Mouse (Mus musculus): Measurements from ENCODE around the gene C130050O18Rik. TPM values are rescaled to one million over a fixed set of nuclear protein-coding genes. Genes with fewer than 3 reads are reported as not detected.

C130050O18Rik gene
- 0.51 and 2.6 TPM in 2 replicates for polyA plus RNA-seq (2015; fragmentation: Nextera tagmentation; extraction: Ambion mirVana)

DNA sequence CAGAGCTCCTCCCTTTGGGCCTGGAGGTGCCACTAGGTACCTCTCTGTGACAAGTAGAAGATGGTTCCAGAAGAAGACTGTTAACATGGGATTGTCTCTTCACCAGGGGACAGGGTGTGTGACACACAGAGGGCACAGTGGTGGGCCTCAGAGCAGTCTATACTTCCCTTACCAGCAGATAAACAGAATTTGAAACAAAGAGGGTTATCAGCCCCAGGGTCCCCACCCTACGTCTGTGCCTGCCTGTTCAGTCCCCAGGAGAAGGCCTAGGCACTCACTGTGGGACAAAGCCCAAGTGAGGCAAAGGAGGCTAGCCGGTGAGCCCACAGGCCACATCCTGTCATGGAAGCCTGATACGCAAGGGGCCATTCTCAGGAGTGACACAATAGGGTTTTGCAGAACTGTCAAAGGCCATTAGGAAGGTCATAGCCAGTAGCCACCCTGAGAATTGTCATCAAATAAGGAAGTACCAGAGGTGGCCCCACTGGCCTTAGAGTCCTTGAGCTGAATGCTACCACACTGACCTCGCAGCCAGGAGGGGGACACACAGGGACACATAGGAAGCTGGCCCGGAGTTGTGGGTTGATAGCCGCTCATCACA, at the start of gene C130050O18Rik:
Gene C130050O18Rik, plus strand, starts transcription at position 480 of the 601 bp plus-strand sequence.

GRCm38 (mm10) chr5:139377468-139378270, 27.4 kb upstream of the C130050O18Rik start, which contains the start of gene Gpr146:
Gpr146 (plus strand) TSS chr5:139377697.

GRCm38 (mm10) chr5:139423026-139423865, 18.2 kb downstream of the C130050O18Rik start, which contains the start of gene Gper1:
Gper1 (plus strand) TSS chr5:139423151.

GRCm38 (mm10) chr5:139460384-139461067, 55.4 kb downstream of the C130050O18Rik start, which contains the start of gene 3110082I17Rik:
3110082I17Rik (minus strand) TSS chr5:139460527.

MicroRNAs within 50 kb of the gene (microRNA counts, 519-probe panel; counts per million panel counts)
- microRNA mmu-miR-339-3p = not detected
- microRNA mmu-miR-339-5p = not detected

Small RNA genes within 50 kb of the gene (microRNA-seq; reads per million reads assigned to microRNA genes)
- 326 reads per million, percentile 60 among the genes with 10 or more reads in this experiment for gene Mir339

Other genes starting within 250 kb of the C130050O18Rik start
- gene Sun1, start 204.6 kb upstream of the C130050O18Rik start, polyA plus RNA-seq (2015; fragmentation: Nextera tagmentation; extraction: Ambion mirVana) = 38.6 and 45.2 TPM in 2 replicates
- gene Get4, start 153.0 kb upstream of the C130050O18Rik start, polyA plus RNA-seq (2015; fragmentation: Nextera tagmentation; extraction: Ambion mirVana) = 179 and 183 TPM in 2 replicates
- 31.0 and 33.1 TPM in 2 replicates for gene Adap1, start 79.7 kb upstream of the C130050O18Rik start, polyA plus RNA-seq (2015; fragmentation: Nextera tagmentation; extraction: Ambion mirVana)
- gene Cox19, start 53.9 kb upstream of the C130050O18Rik start, polyA plus RNA-seq (2015; fragmentation: Nextera tagmentation; extraction: Ambion mirVana) = 55.6 and 55.7 TPM in 2 replicates
- gene Cyp2w1, start 52.7 kb upstream of the C130050O18Rik start, polyA plus RNA-seq (2015; fragmentation: Nextera tagmentation; extraction: Ambion mirVana) = not detected in 2 replicates
- 3.3 and 4.7 TPM in 2 replicates for gene Gpr146, start 27.6 kb upstream of the C130050O18Rik start, polyA plus RNA-seq (2015; fragmentation: Nextera tagmentation; extraction: Ambion mirVana)
- 1.1 and 1.6 TPM in 2 replicates for gene Gper1, start 17.9 kb downstream of the C130050O18Rik start, polyA plus RNA-seq (2015; fragmentation: Nextera tagmentation; extraction: Ambion mirVana)
- 17.8 and 19.2 TPM in 2 replicates for gene 3110082I17Rik, start 55.2 kb downstream of the C130050O18Rik start, polyA plus RNA-seq (2015; fragmentation: Nextera tagmentation; extraction: Ambion mirVana)
- gene Zfand2a, start 79.3 kb downstream of the C130050O18Rik start, polyA plus RNA-seq (2015; fragmentation: Nextera tagmentation; extraction: Ambion mirVana) = 7.8 and 8.0 TPM in 2 replicates
- not detected in 2 replicates for gene Uncx, start 138.2 kb downstream of the C130050O18Rik start, polyA plus RNA-seq (2015; fragmentation: Nextera tagmentation; extraction: Ambion mirVana)